Mouse (Mus musculus) gastrocnemius, postnatal 25 days (tissue): ENCODE measurements around the gene Ech1. TPM values are rescaled to one million over a fixed set of nuclear protein-coding genes. Genes with fewer than 3 reads are reported as not detected.

Source experiments
- DNase-seq: peaks from one replicate; pipeline ENCODE4 v3.0.0; 2022
- long read RNA-seq, 2 experiments: library from polyadenylated mRNA; stranded (forward); transcript quantifications; one replicate each; pipeline ENCODE4 v2.0.0; 2021
- total RNA-seq, 2 experiments: library from RNA; stranded (reverse); gene quantifications; 1 replicate in 1 of 2; 2 replicates in 1 of 2; pipeline ENCODE4 v1.2.3; 2021

Gene Ech1
- total RNA-seq, result 100 to 1,000 TPM; 185 to 241 TPM
- long read RNA-seq, experiment 1, transcript Ech1-205 (2 exons, 861 nt), result minor isoform, 7 of 402 reads
- long read RNA-seq, experiment 1, transcript Ech1-201 (10 exons, 1,267 nt), result major isoform, 356 of 402 reads
- long read RNA-seq, experiment 1, partial matches to known transcripts, result 34 of 402 reads
- long read RNA-seq, experiment 1, other reads (novel, unspliced or antisense), result 5 of 402 reads
- long read RNA-seq, experiment 2, transcript Ech1-201 (10 exons, 1,267 nt), result major isoform, 302 of 323 reads
- long read RNA-seq, experiment 2, partial matches to known transcripts, result 16 of 323 reads
- long read RNA-seq, experiment 2, other reads (novel, unspliced or antisense), result 4 of 323 reads

DNA sequence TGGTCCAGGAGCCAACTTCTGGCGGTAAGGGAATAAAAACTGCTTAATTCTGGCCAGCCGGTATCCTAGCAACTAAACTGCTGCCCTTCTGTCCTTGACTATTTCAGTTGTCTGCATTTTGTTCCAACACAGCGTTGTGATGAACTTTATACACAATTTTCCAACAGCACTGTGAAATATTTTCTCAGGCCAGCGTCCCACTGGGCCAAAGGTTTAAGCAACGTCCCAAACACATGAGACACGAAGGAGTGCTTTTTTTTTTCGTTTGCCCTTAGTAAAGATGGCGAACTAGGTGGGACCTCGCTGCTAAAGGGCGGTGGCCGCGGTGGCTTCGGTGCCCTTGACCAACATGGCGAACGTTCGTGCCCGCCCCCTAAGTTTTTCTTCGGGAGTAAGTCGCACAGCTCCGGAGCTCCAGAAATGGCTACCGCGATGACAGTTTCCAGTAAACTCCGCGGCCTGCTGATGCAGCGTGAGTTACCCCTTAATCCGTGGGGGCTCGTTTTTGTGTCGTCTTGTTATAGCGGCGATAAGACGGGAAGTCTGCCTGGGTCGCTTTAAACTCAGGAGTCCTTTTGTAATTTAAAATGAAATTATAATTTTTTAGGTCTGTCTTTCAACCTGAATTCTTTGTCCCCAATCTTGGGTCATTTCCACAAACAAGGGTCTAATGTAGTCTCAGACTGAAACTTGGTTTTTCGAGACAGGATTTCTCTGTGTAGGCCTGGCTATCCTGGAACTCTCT, at the start of gene Ech1:
TSS of gene Ech1 (plus strand) at position 277 of the 745 bp plus-strand sequence.
- peak; percentile 91 for DNase-seq

DNA sequence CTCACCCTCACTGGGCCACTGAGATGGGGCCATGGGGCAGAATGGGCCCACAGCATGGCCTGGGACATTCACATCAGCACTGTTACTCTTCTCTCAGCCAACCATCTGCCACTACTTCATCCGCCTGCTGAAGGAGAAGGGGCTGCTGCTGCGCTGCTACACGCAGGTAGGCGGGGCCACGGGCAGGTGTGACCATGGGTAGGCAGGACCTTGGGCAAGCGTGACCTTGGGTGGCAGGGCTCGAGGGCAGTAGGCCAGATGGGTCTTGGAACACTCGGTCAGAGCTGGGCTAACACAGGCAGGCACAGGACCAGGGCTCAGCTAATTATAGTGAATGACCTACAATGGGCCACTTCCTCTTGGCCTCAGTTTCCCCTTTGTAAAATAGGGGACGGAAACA, 46.2 kb upstream of the Ech1 start:
- DNase-seq, result no peak

DNA sequence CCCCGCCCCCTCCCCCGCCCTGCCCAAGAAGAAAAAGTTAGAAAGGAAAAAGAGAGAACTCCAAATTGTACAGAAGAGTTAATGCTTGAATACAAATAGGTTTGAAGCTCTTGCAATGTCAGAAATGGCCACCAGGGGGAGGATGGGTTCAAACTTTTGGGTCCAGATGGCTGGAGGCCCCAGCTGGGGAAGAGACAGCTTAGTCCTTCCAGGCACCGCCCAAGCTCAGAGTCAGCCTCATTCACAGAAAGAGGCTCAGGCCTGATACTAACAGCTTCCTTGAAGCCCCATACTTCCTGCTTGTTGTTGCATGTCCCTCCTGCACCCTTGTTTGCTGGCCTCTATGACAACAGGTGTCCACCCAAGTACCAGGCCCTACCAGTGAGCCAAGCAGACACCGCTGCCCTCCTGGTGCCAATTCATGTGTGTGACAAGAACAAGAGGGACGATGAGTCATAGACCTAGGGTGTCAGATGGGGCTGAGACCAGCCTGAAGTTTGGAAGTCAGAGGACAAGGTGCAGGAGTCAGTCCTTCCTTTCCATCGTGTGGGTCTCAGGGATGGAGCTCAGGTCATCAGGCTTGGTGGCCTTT, 44.9 kb upstream of the Ech1 start:
- DNase-seq, result peak; percentile 81

DNA sequence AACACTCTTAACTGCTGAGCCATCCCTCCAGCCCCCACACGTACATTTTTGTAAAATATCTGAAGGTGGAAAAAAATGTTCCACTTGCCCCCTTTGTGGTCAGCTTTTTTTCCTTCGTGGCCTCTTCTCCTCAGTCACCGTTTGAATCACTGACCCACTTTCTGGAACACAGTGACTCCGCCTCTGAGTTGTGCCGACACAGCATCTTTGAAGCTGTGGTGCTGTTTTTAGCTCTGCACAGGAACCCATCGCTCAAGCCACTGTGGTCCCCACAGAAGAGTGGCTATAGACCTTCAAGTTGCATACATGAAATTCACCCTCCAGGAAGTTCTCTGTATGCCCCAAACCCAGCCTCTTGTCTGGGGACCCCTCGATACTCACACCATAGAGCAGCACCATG, 44.2 kb upstream of the Ech1 start:
- no peak for DNase-seq

DNA sequence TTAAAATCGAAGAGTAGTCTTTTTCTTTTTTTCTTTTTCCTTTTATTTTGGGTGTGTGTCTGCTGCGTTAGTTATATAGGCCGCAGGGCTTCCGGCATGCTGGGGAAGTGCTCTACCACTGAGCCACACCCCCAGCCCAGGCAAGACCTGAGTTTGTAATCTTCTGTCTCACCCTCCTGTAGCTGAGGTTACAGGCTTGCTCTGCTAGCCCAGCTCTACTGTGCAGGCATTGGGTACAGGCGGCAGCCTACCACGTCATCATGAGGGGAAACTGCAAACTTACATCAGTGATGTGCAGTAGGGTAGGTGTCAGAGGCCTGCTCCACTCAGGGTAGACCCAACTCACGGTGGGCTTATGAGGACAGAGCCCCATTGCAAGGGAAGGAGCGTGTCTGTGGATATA, 43.8 kb upstream of the Ech1 start:
- DNase-seq, result no peak

DNA sequence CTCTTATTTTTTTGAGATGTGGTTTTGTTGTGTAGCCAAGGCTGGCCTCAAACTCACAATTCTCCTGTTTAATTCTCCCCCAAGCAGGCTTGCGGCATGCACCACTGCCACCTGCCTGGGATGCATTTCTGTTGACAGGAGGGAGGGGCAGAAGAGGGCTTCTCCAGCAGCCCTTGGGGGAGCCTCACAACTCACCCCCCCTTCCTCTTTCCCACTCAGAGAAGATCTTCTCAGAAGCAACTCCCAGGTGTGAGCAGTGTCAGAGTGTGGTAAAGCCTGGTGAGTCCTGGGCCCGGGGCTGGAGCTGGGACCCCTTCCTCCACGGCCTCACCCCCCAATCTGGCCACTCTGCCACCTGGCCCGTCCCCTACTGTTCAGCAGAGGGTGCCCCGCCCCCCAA, 39.9 kb upstream of the Ech1 start:
- DNase-seq, result no peak

DNA sequence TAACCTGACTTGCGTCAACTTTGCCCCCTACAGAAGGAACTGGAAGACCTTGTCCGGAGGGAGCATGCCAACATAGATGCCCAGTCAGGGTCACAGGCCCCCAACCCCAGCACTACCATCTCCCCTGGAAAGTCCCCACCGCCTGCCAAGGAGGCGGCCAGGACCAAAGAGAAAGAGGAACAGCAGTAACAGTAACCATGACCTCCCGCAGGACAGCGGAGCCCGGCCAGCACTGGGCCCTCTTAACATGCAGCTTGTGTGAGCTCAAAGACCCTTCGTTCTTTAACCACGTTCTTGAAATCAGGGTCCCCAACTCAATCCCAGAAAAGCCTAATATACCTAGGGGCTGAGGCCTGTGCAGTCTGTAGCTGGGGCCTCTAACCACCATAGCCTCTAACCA, 37.1 kb upstream of the Ech1 start:
- no peak for DNase-seq

DNA sequence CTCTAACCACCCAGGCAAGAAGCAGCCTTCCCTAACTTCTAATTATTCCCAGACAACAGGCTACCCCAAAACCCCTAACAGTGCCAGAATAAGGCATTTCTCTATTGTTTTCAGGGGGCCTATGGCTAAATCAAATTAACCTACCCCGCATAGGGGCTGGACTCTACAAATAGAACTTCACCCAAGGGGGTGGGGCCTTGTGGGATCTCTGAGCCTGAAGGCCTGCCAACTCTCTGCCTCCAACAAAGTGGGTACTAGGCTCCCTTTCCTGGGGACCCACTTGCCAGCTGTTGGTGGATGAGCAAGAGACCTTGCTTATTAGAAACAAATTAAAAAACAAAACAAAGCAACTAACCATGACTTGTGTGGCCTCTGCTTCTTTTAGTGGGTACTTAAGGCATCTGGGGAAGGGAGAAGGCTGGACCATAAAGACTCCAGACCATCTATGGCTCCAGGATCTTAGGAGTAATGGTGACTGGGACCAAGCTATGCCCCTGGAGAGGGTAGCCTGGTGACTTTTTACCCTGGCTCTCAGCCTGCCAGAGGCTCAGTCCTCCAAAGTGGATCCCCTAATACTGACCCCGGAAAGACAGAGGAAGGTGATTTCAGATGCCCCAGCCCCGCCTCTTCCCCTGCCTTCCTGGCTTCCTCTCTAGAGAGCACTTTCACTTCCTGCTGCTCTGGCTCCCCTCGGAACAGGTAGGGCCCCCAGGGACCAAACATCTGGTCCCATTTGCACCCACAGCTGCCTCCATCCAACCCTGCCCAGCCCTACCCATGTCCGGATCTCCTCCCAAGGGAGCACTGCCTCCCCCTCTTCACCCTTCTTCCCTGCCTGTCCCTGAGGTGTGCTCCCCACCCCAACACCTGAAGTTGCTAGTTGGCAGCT, 36.5 kb upstream of the Ech1 start, which contains the start of gene Rinl:
TSS of gene Rinl (plus strand) at position 663 of the 889 bp plus-strand sequence.
- DNase-seq, result no peak

DNA sequence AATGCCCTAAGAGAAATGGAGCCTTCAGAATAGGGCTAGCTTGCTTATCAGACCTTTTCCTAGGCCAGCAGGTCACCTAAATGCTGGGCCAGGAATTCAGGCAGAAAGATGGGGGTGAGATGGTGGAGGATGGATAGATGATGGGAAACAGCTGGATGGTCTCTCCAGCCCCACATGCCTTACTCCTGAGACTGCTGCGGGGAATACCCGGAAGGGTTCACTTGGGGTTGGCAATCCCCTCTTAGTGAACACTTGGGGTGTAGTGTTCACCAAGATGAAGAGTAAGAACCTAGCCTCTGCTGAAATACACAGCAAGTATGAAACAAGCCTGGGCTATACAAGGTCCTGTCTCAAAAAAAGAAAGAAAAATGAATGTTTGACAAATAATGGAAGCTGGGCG, 35.8 kb upstream of the Ech1 start:
- no peak for DNase-seq

DNA sequence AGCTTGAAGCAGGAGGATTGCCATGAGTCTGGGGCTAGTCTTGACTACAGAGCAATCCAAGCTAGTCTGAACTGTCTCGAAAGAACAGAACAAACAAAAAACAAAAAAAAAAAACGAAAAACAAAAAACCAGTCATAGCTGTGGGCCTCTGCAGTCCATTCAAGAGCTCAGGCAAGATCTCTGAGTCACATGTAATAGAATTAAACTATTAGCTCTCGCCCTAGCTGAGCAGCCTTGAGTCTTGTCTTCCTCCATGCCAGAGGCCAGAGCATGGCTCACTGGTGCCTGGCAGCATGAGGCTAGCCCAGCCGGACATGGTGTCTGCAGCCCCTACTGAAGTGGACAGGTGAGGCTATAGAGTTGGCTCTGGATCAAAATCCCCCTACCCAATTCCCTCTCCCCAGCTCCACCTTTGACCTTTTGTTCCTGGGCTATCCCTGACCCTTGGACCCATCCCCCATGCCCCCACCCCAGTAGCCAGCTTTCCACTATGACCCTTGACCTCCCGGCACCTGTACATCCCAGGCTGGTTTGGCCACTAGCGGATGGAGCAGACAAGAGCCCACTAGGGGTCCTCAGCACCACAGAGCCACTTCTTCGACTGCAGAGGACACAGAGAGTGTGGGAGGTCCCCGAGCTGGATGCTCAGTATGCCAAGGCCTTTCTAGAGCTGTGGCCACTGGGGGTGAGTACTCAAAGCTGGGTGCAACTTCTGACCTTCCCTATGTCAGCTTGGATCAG, 34.8 kb upstream of the Ech1 start:
- no peak for DNase-seq

DNA sequence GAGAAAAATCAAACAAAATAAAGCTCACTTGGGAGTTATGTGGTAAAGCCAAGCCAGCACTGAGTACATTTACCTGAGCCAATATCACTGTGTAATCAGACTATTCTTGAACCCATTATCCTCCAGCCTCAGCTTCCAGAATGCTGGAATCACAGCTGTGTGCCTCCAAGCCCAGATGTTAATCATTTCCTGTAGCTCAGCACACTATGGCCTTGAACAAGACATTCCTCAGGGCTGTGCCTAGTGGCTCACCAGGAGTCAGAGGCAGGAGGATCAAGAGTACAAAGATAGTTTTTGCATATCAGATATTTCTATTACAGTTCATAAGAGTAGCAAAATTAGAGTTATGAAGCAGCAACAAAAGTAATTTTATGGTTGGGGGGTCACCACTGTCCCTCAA, 33.3 kb upstream of the Ech1 start:
- no peak for DNase-seq

DNA sequence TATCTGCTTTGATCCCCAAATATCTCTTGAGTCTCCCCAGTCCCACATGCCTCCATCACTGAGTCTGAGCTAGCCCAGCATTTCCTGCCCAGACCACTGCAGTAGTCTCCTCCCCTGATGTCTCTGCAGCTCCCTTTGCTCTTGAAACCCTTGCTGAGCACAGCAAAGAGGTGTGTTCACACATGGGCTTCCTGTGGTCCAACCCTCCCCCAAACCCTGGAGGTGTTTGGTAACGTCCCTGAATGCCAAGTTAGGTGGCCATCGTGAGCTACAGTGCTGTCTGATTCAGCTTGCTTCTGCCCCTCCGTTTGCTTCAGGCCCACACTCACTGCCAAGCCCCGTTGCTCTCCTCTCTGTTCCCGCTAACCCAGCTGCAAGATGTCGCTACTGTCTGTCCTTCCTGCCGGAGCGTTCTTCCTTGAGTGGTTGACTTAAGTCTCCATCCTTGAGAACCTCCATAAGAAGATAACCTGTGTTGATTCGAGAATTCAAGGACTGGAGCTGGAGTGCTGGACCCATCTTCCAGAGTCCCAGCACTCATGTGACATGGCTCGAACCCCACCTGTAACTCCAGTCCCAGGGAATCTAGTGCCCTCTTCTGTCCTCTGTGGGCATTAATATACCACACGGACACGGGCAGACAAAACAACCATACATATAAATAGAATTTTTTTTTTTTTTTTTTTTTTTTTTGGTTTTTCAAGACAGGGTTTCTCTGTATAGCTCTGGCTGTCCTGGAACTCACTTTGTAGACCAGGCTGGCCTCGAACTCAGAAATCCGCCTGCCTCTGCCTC, 32.4 kb upstream of the Ech1 start:
- DNase-seq, result no peak

DNA sequence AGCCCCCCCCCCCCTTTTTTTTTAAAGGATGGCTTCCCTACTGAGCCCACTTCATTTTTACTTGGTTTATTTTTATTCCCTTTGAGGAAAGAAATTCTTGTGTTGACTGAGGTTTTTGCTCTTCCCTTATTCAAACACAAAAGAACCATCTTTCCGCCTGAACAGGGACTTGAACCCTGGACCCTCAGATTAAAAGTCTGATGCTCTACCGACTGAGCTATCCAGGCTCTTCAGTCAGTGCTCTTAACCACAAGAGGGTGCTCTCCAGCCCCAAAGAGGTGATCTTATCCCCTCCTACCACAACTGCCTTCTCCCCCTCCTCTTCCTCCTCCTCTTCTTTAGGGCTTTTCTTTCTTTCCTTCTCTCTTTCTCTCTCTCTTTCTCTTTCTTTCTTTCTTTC, 31.2 kb upstream of the Ech1 start:
- DNase-seq, result no peak

DNA sequence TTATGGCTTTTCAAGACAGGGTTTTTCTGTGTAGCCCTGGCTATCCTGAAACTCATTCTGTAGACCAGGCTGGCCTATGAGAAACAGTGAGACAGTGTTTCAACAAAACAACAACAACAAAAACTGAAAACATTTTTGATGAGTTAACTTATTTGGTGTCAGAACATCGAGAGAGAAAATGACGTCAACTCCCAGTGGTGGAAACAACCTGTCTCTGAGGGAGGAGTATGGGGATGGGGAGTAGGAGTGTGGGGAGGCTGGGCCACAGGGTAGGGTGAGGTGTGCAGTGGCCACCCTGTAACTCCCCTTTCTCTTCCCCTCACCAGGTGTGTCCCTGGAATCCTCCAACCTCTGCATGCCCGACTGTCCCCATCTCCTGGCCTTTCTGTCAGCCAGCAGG, 30.5 kb upstream of the Ech1 start:
- no peak for DNase-seq

DNA sequence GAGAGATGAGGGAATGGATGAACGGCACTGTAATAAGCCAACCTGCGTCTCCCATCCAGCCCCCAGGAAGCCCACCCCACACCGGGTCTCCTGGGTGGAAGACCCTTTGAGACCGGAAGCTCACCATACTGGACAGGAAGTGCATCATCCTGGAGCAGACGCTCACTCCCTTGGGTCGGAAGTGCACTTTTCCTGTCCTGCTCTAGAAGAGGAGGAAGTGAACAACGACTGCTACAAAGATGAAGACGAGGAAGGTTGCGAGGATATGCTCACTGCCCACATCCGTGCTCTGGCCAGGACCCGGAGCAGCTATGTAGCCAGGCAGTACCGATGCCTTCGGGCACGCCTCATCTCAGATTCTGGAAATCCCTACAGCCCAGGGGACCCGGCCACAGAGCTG, 29.2 kb upstream of the Ech1 start:
- no peak for DNase-seq

DNA sequence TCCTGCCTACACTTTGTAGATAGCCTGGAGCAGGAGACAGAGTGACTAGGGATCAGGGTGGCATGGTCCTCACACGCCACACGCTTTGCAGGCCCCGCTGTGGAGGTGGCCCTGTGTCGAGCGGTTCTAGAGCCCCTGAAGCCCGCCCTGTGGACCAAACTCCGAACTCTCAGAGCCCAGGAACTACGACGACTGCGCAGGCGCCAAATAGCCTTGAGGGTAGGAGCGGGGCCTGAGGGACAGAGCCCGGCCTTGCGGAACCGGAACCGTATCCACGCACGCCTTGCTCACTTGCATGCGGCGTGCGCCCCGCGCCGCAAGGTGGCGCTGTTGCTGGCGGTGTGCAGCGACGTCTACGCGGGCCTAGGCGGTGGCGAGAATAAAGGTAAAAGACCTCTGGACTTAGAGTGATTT, 28.4 kb upstream of the Ech1 start:
- peak; percentile 79 for DNase-seq

DNA sequence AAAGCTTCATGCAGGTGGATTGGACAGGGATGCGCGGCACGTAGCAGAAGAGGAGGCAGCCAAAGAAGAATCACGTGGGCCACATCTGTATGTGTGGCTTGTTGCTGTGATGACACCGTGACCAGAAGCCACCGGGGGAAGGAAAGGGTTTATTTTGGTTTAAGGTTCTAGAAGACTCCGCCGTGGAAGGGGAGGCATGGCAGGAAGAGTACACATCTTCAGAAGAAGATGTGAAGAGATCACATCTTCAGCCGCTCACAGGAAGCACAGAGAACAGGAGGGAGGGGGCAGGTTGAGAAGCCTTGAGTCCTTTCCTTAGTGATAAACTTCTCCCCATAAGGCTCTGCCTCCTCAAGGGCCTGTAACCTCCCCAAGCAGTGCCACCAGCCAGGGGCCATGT, 25.0 kb upstream of the Ech1 start:
- DNase-seq, result no peak

DNA sequence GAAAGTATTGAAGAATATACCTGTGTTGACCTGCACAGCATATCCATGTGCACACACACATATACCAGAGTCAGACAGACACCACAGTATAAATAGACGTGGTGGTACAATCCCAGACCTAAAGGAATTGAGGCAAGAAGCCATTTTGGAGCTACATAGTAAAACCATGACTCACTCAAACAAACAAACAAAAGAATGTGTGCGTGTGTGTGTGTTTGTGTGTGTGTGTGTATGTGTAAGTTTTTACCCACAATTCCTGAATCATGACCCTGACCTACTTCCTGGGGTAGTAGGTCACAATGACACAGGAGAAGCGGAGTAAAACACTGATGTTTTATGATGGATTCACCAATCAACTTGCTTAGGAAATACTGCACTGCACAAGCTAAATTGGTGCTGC, 23.6 kb upstream of the Ech1 start:
- no peak for DNase-seq

DNA sequence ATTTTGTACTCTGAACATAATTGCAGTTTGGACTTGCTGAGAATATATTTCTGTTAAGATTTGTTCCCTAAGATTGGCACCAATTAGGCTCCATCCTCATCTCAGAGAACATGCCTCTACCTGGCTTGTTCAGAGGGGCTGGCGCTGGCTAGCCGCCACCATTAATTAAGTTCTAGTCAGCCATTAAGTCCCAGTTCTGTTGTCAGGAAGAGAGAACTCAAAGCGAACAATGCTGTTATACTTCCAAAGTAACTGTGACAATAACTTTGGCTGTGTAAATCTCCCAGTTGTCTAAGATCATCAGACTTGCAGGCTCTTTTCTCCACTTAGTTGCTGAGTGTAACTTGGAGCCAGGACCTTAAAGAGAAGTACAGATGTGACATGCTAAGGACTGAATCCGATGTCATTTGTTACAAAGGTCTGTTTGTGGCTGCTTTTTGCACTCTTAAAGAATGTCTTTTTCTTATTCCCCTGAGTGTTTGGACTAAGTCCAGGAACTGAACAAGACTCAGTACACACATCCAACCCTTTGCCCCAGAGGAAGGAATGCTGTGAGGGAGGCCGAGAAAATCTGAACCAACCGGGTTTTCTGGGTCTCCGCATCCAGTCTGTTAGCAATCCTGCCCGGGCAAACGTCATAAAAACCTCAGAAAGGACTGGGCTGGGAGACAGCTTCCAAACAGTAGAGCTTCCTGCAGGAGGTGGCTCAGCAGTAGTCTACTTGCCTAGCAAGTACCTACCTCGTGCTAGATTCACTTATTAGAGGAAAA, 22.9 kb upstream of the Ech1 start:
- DNase-seq, result peak; percentile 46
